Mouse (Mus musculus): ENCODE measurements around the gene Rapgef5.

The Rapgef5 gene

DNA sequence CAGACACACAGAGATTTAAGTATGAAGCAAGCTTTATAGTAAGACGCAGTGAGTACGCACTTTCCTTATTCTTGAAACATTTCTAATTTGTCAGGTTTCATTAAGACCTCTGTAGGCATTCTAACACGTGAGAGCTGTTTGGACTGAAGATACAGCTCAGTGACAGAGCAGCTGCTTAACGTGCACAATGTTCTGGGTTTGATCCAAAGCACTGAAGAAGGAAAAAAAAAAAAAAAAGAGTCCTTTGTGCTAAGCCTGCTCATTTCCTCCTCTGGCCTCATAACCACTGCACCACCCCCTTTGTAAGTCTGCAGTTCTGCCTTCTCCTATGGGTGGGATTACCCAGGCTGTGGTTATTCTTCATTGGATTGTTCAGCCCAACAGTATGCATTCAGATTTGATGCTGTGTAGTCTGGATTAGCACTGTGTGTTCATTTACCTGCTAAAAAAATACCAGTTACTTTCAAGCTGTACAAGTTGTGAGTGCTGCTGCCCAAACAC, 103.3 kb downstream of the Rapgef5 start:
- DNase-seq (ENCODE audit: low spot score): no peak

DNA sequence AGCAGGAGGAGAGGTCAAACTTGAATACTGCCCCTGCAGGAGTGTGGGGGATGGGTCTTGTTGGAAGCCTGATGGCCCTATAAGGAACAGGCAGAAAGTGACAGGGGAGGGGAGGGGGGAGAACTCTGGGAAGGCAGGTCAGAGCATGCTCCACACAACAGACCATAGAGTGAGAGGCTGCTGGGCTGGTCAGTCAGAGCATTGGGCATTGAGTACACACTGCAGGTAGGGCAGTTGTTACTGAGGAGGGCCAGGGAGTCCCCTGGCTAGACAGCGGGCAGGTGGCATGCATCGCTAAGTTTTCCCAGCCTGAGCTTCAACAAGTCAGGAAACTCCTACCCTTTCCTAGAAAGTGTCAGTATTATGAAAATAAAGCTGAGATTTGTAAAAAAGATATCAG, 106.7 kb downstream of the Rapgef5 start:
- no peak for DNase-seq (ENCODE audit: low spot score)

DNA sequence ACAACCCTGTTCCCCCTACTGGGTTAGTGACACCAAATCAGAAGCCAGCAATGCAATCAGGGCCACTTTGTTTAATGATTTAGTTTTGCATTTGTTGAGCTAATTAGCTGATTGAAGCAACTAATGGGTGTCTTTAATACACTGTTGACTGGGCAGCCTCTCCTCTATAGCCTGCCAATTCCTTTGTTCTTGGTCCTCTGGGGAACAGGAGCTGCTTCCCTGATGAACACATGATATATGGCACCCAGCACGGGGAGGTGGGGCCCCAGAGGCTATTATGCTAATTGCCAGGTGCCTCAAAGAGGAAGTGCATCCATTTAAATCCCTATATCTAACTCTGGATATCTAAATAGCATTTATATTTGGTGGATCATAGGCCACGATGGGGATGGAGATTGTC, 111.0 kb downstream of the Rapgef5 start:
- DNase-seq (ENCODE audit: low spot score): no peak

DNA sequence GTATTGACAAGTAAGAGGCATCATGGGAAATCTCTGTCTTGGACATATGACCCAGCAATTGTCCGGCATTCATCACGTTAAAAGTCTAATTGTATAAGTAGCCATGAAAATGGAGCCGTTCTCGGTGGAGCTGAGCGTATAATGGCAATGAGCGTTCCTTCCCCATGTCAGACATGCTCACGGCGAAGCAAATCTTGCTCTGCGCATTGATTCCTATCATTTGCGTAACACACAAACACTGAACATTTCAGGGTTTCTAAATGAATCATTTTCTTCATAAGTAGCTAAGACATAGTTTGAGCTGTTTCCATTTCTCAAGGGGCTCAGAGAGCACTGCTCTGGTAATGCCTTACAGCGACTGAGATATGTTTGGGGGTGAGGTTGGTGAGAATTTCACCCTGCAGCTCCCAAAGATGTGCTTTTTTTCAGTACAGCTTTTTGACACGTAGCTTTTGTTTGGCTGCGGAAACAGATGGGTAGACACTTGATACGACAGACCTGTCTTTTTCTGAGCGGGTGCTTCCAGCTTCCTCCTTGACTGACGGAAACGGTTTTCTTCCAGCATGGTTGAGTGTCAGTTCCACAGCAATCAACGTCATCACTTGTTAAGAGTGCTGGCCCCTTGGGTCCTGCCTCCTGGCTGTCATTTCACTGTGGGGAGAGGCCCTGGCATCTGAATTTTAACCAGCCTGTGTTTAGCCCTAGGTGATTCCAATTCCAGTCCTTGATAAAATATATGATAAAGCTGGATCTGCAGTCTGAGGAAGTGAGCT, 112.2 kb downstream of the Rapgef5 start:
- DNase-seq (ENCODE audit: low spot score): no peak

DNA sequence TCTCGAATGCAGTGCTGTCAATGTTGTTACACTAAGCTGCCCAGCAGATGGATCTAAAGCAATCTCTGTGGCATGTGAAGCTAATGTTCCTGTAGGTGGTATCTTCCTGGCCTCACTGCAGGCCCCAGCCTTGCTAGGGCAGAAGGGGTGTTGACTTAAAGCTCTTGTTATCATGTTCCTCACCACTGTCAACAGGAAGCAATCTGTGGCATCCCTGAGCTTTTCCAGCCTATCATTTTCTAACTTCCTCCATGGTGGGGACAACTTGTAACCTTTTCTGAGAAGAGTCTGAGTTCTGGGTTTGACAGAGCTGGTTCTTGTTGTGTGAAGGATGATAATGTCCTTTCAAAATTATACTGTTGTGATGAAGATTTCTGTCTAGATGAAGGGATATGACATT, 115.9 kb downstream of the Rapgef5 start:
- DNase-seq (ENCODE audit: low spot score): no peak

DNA sequence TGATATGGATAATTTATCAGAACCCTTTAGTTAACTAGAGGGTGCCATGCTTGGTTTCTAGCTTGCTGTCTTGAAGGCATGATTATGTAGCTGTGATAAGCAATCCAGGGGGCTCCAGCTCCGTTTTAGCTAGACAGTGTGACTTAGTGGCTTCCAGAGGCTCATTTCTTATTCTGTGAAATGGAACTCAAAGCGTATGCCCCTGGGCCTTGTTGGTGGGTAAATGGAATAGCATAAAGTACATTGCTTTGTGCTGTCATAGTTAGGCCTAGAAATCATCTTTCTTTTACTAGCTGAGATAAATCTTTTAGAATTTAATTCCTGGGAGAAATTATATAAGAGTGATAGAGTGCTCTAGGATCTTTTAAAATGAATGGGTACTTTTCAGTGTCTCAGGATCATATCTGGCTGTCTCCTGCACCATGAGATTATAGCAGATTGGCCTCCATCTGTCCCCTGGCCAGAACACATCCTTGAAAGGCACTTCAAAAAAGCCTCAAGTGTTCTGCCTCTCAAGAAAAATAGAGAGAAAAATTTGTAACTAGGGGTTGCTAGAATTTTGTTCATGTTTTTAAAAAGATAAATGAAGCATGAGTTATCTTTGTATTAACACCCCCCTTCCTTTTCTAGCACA, 120.0 kb downstream of the Rapgef5 start:
- DNase-seq (ENCODE audit: low spot score): no peak

DNA sequence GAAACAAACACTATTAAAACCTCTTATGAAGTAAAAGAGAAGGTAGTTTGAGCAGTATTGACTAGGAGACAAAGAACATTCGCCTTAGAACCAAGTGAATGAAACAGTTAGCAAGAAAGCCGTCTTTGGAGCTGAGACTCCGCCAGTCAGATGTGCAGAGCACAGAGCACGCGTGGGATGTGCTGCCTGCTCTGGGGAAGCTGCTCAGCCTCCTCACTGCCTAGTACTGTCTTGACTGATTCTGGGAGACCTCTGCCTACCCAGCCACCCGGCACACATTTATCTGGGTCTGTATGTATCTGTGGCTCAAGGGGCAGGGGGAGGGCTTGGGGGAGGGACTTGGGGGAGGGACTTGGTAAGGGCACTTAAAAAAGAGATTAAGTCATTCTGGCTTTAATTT, 120.7 kb downstream of the Rapgef5 start:
- DNase-seq (ENCODE audit: low spot score): no peak

DNA sequence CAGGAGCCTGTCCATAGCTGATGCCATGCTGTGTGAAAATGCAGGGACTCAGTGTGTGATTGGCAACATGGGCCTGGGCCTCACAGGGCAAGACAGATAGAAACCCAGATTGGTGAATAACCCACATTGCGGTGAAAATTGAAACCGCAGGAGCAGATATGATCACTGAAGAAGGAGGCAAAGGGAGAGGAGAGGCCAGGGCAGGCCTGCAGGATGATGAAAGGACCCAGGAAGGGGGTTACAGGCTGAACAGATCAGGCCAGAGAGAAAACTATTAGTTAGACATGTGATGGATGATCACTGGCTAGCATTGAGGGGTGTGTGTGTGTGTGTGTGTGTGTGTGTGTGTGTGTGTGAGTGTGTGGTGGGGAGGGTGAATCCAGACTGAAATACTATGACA, 122.6 kb downstream of the Rapgef5 start:
- no peak for DNase-seq (ENCODE audit: low spot score)

DNA sequence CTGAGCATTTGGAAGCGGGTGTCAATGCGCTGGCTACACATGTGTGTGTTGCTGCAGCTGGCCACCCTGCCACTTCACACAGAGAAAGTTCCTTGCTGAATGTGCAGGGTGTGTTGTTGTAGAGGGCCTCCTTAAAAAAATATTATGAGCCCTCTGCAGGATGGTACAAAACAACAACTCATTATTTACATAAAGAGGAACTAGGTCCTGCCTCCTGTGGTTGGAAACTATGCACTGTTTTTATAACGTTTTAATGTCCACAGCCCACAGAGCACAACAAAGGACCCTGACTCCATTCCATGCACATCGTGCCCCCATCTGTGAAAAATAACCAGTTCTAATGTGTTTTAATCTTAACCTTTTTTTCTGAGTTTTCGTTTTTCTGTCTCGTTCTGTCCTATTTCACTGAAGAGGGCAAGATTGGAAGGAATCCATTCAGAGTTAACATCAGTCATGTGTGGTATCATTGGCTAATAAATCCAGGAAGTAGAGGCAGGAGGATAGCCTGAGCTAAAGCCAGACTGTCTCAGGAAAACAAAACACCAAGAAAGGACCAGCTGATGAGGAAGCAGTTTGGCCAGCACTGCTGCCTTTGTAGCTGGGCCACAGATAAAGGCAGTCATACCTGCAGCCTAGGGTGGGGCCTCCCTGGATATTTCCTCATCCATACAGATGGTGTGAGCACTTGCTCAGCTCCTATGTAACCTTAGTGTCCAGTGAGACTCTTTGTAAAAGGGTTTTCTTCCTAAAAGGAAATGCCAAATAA, 123.3 kb downstream of the Rapgef5 start:
- no peak for DNase-seq (ENCODE audit: low spot score)

DNA sequence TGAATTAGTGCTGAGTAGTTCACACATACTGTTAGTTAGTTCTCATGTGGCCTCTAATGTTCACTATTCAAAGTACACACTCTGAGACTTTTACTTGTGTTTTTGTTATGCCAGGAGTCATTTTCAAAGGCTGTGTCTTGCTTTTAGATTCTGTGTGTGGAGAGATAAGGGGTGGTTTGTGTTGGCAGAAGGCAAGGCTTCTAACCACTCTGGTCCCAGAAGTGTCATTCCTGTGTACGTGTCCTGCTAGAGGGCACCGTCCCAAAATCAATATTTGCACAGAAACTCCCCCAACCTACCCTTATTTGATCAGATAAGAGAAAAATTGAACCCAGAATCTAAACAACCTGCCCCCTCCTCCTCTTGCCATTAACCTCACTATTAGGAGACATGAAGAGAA, 126.2 kb downstream of the Rapgef5 start:
- no peak for DNase-seq (ENCODE audit: low spot score)

DNA sequence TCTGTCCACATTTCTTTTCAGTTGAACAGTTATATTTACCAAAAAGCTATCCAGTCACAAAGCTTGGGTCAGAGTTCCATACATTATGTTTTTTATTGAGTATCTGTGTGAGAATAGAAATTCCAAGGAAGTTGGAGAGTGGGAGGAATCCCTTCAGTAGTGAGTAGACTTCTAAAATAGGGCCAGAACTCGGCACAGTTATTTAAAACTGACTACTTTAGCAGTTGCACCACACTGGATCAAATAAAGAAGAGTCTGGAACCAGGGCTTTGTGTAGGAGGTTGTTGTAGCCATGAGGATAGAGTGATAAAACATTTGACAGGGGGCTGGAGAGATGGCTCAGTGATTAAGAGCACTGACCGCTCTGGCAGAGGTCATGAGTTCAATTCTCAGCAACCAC, 129.5 kb downstream of the Rapgef5 start:
- DNase-seq (ENCODE audit: low spot score): no peak

DNA sequence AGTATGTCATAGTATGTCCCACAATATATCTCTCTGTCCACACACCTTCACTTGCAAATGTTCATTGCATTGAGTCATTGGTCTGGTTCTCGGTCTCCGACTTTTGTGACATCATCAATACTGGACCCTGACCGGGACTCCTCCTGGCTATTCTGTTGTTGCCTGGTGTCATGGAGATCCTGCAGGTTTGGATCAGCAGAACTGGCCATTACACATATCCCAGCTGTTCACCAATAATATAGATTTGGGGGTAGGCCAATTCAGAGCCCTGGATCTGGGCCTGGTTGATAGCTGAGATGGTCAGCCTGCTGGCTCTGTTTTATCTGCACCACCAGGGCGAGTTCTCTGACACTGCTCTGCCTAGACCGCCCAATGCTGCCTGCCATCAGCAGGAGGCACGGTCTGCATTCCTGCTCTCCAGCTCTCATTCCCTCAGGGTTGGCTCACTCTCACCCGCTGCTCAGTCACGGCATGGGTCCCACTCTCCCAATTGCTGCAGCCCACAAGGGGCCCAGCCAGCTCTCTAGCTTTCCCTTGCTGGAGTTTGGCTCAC, 137.7 kb downstream of the Rapgef5 start:
- no peak for DNase-seq (ENCODE audit: low spot score)

DNA sequence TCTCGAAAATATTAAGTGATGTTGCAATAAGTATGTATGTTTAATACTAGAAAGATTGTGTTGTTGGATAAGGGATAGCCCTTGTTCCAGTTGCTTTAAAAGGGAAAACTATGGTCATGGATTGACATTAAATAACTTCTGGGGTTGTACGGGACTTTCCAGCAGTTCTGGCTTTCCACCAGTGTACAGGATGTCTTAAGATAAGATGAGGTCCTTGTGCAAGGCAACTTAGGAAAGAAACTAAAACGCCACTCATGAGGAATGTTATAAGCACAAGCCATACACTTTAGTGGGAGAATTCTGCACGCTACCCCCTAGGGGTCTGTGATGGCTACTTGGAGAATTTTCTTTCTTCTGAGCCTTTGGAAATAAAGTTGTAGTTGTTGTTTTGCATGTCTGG, 140.7 kb downstream of the Rapgef5 start:
- DNase-seq (ENCODE audit: low spot score): no peak

DNA sequence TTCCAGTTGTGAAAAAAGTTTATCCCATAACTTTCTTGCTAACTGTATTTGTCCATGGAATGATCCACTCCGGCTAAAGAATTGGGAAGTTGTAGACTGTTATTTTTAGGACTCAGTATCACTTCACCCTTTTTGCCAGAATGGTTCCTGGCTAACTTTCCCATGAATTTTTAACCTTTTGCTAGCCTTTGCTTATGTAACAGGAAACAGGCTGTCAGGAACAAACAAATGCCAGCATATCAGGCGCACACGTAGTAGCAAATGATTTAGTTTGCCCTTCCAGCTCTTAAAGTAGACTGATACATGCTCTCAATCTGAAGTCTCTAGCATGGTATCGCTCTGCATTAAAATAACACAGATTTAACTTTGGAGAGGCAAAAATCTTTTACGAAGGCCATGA, 141.5 kb downstream of the Rapgef5 start:
- no peak for DNase-seq (ENCODE audit: low spot score)

DNA sequence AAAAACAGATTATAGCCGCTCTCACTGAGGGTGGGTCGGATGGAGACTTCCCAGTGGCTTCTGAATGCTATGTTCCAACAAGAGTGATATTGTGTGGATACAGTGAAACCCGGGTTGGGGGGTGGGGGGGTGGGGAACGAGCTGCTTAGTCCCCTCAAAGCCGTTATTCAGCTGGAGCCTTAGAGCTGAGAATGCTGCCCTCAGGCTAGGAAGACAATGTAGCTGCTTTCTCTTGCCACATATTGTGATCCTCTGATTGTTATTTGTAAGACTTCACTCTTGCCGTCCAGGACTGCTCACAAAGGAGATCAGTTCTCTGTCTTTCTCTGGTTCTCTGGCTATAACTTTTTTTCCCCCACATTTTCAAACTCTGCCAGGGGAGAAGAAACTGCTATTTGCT, 142.5 kb downstream of the Rapgef5 start:
- DNase-seq (ENCODE audit: low spot score): no peak

DNA sequence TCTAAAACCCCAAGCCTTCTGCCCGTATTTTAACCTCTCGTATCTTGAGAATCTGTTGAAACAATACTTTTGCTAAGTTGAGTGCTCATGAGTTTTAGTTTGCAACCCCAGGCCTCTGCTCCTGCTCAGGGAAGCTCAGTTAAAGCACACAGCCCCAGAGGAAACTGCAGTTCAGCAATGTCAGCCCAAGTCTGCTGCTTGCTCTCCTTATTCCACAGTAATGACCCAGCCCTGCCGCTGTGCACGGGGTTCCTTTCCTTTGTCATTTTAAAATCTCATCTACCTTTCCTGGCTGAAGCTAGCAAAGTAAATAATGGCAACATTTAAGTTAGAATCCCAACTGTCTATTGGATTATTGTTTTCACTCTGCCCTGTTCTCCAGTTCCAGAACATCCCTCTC, 144.1 kb downstream of the Rapgef5 start:
- no peak for DNase-seq (ENCODE audit: low spot score)

DNA sequence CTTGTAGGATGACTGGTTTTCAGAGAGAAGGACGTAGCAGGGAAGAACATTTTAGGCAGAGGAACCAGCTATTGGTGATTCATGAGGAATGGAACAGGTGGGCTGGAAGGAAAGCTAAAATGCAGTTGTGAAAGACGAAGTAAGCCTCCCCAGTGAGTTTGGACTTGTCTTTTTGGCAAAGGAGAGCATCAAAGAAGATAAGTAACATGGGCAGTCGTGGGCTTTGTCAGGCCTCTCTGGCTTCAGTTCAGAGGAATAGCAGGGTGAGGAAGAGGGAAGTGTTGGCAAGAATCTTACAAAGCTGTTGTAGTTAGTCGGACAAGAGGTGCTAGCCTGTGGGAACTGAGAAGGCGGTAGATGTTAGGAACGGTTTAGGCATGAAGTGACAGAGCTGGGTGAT, 145.6 kb downstream of the Rapgef5 start:
- DNase-seq (ENCODE audit: low spot score): no peak

DNA sequence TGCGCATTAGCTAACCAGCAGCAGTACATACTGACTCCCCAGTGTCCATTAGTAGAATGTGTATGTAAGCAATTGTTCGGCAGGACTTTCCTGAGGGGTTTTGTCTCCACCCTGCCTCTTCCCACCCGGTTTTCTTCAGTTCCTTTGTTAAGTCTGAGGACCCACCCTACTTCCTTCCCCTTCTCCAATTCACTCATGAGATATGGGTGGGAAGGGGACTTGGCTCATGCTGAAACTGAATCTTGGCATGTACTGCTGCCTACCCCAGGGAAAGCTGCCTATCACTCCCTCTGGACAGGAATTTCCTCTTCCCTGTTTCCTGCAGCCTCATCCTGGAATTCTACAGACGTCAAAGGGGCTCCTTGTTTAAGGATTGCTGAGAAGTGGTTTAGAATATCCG, 147.4 kb downstream of the Rapgef5 start:
- DNase-seq (ENCODE audit: low spot score): no peak

DNA sequence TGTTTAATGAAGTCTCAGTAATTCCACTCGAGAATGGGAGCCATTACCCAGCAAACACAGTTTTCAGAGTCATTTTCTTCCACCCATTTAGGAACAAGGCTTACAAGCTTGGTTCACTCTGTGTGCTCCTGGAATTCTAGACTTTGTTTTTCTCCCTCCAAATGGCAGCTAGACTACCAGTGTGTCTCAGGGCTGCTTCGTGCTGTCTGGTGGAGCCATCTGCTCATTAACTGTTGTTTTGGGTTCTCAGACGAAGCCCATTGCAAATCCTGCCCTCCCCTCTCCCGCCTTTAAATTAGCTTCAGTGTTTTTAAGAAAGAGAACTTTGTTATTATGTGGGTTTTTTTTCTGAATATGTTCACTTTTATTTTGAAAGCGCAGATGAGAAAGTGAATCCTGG, 148.4 kb downstream of the Rapgef5 start:
- no peak for DNase-seq (ENCODE audit: low spot score)

DNA sequence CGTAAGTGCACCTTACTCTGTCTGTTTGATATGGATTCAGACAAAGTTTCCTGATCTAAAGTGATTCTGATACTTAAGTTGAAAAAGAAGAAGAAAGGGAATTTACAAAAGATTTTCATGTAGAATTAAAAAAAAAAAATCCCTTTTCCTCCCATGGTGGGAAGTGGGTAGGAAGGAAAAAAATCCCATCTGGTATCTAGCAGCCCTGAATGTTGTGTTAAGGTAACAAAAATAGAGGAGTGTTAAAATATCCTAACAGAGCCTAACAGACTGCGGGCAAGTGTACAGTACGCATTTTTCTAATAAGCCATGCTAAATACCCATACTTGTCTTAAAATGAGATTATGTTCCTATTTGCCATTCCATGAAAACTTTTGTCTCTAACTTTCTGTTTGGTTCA, 150.1 kb downstream of the Rapgef5 start:
- no peak for DNase-seq (ENCODE audit: low spot score)

DNA sequence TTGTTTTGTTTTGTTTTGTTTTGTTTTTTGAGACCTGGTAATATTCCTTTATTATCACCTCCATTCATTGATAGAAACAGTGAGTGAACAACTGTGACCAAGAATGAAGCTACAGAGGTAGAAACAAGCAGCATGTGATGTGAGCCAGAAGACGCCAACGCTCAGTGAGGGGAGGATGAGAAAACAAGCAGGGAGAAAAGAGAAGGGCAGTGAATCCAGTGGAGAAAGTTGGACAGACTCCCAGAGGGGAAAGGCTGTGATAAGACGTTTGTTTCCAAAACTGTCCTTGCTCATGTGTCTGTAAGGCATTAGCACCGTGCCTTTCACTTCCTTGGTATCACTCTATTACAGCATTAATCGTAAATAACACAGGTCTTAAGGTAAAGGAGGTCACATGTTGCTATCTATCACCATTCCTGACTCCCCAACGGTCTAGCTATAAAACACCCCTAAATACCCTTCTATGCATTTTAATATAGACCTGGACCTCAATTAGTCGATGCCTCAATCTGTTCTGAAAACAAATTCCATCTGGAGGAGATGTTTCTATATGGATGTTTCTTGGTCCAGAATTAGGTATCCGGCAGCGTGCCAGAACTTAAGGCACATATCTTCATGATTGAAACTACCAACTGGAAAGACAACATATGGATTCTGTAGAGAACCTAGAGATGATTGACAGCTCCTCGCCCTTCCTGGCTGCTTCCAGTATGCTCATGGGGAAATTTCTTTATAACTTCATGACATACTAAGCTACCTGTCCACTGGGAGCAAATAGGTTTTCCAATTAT, 153.5 kb downstream of the Rapgef5 start:
- DNase-seq (ENCODE audit: low spot score): no peak

DNA sequence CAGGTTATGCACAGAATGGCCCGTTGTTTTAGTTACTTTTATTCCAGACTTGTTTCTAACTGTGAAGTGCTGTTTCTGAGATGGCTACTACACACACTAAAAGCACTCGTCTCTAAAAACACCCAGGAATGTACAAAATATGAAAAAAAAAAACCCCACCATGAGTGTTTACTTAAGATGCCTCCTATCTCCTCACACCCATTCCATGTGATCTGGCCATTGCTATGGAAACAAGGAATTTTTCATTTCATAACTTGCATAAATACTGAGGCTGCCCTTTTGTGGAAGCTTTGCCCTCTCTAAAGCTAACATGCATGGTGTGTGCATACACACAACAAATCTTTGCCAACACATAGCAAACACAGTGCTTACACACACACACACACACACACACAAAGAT, 156.9 kb downstream of the Rapgef5 start:
- no peak for DNase-seq (ENCODE audit: low spot score)
